Mouse (Mus musculus) T-helper 1 cell (primary cell): ENCODE results near the gene Vav3.

ENCODE experiments used
- in situ Hi-C: fragments of 300-600 bp; cut with MboI, MseI; formaldehyde crosslinking; loops from one replicate; pipeline ENCODE4 v1.15.1; 2025; ENCODE audit warnings: high pct_unique_total_duplicates

The Vav3 gene

DNA sequence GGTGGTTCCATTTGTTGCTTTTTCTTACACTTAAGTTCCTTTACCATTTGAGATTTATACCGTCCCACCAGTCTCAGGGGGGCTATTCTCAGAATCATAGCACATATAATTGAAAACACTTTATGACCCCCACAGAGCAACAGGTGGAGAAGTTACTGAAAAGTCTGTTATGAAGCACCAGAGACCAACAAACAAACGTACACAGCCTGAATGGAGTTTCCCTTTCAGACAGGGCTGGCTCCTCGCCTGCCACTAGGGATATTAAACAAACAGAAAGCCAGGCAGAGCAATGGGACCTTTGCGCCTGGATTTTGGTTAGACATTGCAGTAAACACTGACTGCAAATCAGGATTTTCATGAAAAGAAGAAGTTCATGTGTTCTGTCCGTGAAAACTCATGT, 341.4 kb downstream of the Vav3 start:
- in situ Hi-C loops, result no loop called here

DNA sequence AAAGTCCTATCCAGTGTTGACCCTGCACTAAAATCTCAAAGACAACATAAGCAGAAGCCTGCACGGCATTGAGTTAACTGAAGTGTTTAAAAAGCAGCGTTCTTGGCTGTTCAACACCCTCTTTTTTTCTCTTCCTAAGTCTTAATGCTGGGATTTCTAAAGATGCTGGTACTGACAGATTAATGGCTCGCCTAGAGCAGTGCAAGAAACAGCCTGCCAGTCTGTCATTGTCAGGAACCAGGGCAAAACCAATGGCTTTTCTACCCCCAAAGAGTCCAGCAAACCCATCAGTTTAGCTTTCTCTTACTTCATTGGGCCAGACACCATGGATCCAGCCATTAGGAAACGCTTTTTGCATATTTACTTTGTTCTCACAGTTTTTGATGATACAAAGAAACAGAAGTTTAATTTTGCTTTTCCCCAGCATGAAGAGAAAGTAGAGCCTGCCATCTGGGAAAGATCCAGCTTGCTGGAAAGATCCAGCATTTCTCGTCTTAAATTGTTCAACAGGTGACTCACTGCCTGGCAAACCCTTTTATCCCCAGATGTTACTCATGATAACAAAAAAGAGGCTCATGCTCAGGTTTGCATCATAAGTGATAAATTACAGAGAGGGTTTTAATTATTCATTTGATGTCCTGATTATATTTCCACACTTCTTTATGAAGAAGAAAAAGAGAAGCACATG, 343.3 kb downstream of the Vav3 start:
- in situ Hi-C loops, result no loop called here

DNA sequence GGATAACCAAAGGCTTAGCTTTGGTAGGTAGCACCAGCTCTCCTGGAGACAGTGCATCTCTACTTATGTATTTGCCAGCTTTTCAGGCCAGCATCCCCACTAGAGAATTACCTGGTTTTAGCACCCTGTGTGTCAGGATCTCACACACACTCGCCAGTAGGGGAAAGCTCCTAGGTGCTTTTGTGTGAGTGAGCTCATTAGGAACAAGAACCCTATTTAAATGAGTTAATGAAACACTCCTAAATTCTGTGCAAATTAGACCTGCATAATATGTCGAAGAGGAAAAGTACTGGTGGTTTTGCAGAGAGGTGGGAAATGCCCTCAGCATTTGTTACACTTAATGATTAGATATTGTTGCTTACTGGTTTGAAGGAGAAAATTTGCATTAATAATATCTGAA, 350.1 kb downstream of the Vav3 start:
- in situ Hi-C loops, result loop anchor here (10.0 kb wide), 1 partner anchor 536 kb away; no protein-coding TSS in a partner anchor

DNA sequence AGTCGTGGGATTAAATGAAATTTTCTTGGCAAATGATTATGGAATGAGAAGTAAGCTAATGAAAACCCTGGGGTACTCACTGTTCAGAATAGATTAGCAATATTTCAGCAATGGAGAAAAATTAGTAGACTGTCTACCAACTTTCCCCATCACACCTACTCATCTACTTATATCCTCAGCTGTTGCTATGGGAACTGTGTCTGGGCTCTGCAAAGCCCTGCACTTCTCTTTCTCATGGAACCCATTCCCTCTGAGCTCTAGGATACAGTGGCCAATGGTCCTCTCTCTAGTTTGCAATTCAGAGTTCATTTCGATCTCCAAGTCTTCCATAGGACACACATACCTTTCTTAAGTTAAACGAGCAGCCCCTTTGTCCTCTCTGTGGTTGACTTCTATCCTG, 352.2 kb downstream of the Vav3 start:
- in situ Hi-C loops, result loop anchor here (10.0 kb wide), 1 partner anchor 538 kb away; no protein-coding TSS in a partner anchor

DNA sequence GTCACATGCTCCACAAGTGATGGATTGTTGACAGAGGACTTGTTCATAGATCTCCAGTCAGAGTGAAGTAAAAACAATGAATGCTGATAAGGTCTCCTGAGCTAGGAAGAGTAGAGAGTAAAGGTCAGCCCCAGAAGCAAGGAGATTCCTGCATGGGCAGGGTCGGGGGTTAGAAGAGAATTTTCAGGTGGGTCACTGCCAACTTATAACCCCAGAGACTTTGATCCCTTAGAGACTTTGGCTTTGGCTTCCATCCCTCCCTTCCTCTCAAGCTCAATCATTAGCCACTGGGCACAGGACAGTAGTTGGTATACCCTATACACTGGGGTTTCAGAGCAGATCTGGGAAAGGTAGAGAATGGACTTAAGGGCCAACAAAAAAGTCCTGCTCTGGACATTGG, 360.8 kb downstream of the Vav3 start:
- in situ Hi-C loops, result no loop called here

DNA sequence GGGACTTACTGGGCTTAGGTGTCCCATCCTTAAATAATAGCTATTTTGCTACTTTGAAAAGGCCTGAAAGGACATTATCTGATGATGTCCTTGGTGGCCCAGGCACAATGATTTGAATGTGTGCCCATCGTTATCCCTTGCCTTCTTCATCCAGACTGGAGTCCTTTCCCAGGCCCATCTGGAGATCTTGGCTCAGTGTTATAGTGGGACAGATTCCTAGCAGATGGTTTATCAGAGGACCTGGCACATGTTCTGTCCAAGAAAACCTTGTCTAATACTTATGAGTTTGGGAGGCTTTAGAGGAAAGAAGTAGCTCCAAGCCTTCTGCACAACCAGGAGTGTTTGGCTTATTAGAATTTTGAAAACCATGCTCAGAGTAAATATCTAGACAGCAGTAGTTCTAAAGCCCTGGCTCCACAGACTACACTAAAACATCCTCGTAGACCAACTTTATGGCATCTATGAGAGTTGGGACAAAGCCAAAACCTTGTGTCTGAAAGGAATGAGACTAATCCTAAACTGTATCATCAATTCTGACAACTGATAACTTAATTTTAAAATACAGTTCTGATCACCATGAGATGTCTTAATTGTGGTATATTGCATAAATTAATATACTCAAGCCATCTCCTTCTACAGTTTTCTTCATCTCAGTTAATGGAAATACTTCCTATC, 367.5 kb downstream of the Vav3 start:
- in situ Hi-C loops, result no loop called here

DNA sequence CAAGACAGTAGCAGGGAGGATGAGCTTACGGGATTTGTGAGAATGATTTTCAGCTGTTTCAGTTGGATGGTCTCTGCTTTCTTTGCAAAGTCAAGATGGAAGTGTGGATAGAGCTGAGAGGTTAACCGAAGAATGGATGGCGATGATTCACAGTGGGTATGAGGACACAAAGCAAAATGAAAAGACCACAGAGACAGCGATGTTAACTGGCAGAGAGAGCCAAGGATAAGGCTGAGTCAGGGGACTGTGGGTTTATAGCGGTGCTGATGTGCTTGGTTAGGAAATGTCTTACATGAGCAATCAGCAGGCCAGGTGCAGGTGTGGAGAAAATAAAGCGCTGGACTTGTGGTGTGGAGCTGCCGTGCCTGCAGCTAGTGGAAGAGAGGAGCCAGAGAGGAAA, 371.3 kb downstream of the Vav3 start:
- in situ Hi-C loops, result no loop called here

DNA sequence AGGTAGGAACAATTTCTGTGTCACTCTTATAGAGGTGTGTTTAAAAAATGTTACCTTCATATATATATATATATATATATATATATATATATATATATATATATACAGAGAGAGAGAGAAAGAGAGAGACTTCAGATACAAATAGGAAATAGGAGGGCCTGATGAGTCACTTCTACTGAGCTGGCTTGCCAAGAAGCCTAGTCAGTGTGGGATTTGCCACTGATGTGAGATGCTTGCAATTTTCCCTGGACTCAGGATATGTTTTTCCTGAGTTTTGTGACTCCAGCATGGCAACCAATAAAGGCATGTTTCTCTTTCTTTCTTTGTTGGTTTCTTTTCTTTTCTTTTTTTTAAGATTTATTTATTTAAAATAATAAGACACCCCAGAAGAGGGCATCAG, 374.0 kb downstream of the Vav3 start:
- in situ Hi-C loops, result no loop called here

DNA sequence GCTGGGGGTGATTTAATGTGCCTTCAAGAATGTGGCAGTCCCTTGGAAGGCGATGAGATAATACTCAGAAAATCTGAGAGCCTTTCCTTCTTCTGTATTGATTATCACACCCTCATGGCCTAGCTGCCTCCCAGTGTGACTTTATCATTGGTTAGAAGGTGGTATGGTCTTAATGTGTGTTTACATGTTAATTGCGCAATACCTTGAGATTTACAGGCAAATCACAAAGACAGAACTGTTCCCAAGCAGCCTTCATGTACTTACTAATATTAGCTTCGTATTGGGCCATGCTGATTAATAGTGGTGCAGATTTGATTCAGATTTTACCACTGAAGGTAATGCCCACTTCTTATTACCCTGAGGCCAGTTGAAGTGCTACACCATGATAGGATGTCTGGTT, 381.3 kb downstream of the Vav3 start:
- in situ Hi-C loops, result no loop called here

DNA sequence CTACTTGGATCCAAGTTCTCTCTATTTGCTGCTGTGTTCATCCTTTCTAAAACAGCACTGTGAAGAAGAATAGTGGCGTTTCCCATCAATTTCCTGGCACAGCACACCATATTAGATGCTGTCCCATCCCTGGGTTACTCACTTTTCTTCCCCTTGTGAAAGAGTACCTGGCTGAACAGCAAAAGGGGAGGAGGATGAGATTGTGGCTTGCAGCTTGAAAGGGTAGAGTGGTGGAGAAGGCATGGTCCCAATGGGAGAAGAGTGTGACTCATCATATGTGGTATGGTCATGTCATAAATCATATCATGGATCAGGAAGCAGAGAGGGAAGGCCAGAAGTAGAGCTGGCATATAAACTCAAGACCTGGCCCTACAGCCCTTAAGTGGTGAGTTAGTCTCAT, 386.3 kb downstream of the Vav3 start:
- in situ Hi-C loops, result loop anchor here (5.0 kb wide), 1 partner anchor 421 kb away; no protein-coding TSS in a partner anchor

DNA sequence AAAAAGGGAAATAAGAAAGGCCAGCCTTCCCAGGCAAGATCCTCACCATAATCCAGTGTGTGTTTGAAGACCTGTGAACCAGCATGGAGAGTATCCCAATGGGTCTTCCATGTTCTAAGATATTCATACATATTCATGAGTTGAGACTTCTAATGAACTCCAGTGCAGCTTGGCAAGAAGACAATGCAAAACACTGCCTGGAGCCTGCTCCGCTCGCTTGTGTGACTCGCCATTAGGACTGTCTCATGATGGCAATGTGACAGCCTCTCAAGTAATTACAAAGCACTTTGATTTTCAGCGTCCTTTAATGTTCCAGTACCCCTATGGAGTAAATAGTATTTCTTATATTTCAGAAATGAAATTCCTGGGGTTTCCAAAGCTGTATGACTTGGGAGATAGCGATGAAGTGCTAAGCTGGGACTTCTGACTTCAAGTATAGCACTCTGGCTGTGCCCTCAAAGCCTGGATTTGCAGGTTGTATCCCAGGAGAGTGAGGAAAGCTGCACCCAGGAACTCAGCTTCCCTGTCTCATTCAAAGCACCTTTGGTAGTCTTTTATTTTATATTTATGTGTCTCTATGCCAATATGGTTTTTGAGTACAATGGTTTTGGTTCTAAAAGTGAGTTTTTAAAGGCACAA, 391.3 kb downstream of the Vav3 start:
- in situ Hi-C loops, result no loop called here

DNA sequence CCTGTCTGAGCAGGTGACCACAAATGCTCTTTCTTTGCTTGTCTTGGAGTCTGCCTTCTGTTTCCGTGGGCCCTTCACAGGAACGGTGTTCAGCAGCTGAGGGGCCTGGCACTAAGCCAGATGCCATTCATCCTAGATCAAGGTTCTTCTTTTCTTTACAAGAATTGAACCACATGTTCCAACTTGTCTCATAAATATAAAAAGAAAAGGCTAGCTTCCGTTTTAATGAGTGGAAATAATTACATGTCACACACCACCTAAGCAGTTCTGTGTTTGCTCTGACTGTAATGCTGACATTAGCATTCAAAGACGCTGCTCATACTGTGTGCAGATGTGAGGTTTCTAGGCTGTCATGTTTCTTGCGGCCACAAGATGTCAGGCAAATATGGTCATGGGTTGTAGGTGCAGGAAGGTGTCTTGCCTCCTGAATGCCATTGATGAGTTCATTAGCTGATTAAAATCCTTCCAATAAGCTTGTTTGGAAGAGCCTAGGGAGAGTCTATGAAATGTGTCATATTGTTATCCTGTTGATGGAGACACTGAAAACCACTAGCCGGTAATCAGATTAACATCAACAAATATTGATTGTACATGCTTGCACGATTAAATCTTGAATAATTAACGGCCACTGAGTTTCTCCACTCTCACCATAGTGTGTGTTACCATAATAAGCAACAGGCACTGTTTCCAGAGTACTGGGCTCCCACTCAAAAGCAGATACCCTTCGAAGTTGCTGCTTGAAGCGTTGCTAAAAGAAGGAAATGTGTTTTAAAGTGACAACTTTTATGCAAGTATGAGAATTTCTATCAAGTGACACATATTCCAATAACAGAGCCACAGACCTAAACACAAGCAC, 392.1 kb downstream of the Vav3 start:
- in situ Hi-C loops, result no loop called here
